Mouse (Mus musculus) cerebellum, adult 2 months (tissue): ENCODE results near the gene Leo1.

Experiments used
- CTCF ChIP-seq: fragments of 200-500 bp; IDR thresholded peaks from 2 replicates; pipeline ENCODE4 v1.5.1; 2011; ENCODE audit warnings: low read depth, mild to moderate bottlenecking, control low read depth, low read length, moderate library complexity, borderline replicate concordance; ENCODE audit not compliant: insufficient read depth
- POLR2A ChIP-seq: fragments of 200-500 bp; IDR thresholded peaks from 2 replicates; pipeline ENCODE4 v1.6.1; 2011; ENCODE audit warnings: low read length, control low read depth, borderline replicate concordance; ENCODE audit not compliant: insufficient read depth

DNA sequence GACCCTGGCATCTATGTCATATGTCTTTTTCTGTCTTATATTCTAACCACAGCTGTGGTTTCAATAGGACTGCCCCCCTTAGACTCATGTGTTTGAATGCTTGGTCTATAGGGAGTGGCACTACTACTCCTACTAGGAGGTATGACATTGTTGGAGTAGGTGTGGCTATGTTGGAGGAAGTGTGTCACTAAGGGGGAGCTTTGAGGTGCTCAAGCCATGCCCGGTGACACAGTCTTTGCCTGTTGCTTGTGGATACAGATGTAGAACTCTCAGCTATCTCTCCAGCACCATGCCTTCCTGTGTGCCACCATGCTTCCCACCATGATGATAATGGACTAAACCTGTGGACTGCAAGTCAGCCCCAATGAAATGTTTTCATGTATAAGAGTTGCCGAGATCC, 12.3 kb upstream of the Leo1 start:
- TF ChIP-seq CTCF (no peak), POLR2A (no peak)
